Mouse (Mus musculus) left cerebral cortex, adult 18-20 months (tissue): ENCODE data around the gene S1pr4. TPM values are rescaled to one million over a fixed set of nuclear protein-coding genes. Genes with fewer than 3 reads are reported as not detected.

Source experiments
- DNase-seq, 2 experiments: peaks; one replicate each; pipeline ENCODE4 v3.0.0; 2021 to 2022; ENCODE audit warnings: low spot score in 2 of 2, mixed read lengths in 1 of 2
- total RNA-seq, 2 experiments: library from RNA; stranded (reverse); gene quantifications; 2 replicates each; pipeline ENCODE4 v1.2.3; 2021

S1pr4 gene
- total RNA-seq, 2 experiments from 2014 or later, result 0.58 to 0.82 TPM

GRCm38 (mm10) chr10:81519978-81520365 lies 20.0 kb upstream of the S1pr4 start:
- no peak for DNase-seq

- no peak for DNase-seq
Measured at GRCm38 (mm10) chr10:81519227-81519977, 19.5 kb upstream of the S1pr4 start.

- DNase-seq, result peak; percentile 45 to 66
Measured at GRCm38 (mm10) chr10:81518546-81518945, 18.6 kb upstream of the S1pr4 start.

GRCm38 (mm10) chr10:81517227-81517626 lies 17.3 kb upstream of the S1pr4 start:
- no peak for DNase-seq

GRCm38 (mm10) chr10:81513798-81514197 lies 13.9 kb upstream of the S1pr4 start:
- DNase-seq, result no peak

GRCm38 (mm10) chr10:81510246-81510810 lies 10.4 kb upstream of the S1pr4 start:
- no peak for DNase-seq

- DNase-seq, result no peak
Measured at GRCm38 (mm10) chr10:81507691-81508489, 8.0 kb upstream of the S1pr4 start.

- DNase-seq, result no peak
Measured at GRCm38 (mm10) chr10:81507095-81507494, 7.2 kb upstream of the S1pr4 start.

- DNase-seq, result no peak
Measured at GRCm38 (mm10) chr10:81505016-81505664, 5.2 kb upstream of the S1pr4 start.

GRCm38 (mm10) chr10:81502658-81503057 lies 2.7 kb upstream of the S1pr4 start:
- peak; percentile 90 to 96 for DNase-seq

- DNase-seq, result no peak
Measured at GRCm38 (mm10) chr10:81501863-81502262, 1.9 kb upstream of the S1pr4 start.

GRCm38 (mm10) chr10:81499250-81499901 lies 556 bp downstream of the S1pr4 start:
- no peak for DNase-seq

GRCm38 (mm10) chr10:81498316-81499249 lies 1.3 kb downstream of the S1pr4 start:
- no peak for DNase-seq

GRCm38 (mm10) chr10:81497401-81498270 lies 2.3 kb downstream of the S1pr4 start:
- DNase-seq, result no peak

GRCm38 (mm10) chr10:81496969-81497368 lies 3.0 kb downstream of the S1pr4 start:
- DNase-seq, result no peak

GRCm38 (mm10) chr10:81496264-81496901 lies 3.5 kb downstream of the S1pr4 start, which contains the start of gene Ncln:
Ncln (minus strand) TSS chr10:81496392.
- peak; percentile 99 for DNase-seq

- DNase-seq, result peak in 1 of 2 experiments; percentile 46
Measured at GRCm38 (mm10) chr10:81495616-81496263, 4.2 kb downstream of the S1pr4 start.

GRCm38 (mm10) chr10:81495151-81495550 lies 4.8 kb downstream of the S1pr4 start:
- no peak for DNase-seq
